Mouse (Mus musculus) lung, adult 18-20 months (tissue): ENCODE data around the gene Cntn2.

Source experiments
- DNase-seq, 2 experiments: peaks; one replicate each; pipeline ENCODE4 v3.0.0; 2022; ENCODE audit warnings: mixed read lengths in 2 of 2

The Cntn2 gene

GRCm38 (mm10) chr1:132542762-132543306 is at the start of gene Cntn2:
Gene Cntn2, minus strand, starts transcription at chr1:132543256.
- no peak for DNase-seq

GRCm38 (mm10) chr1:132592145-132592544 is 49.1 kb upstream of the Cntn2 start:
- DNase-seq, result no peak

- no peak for DNase-seq
Observed at GRCm38 (mm10) chr1:132591399-132591930, 48.4 kb upstream of the Cntn2 start.

GRCm38 (mm10) chr1:132586679-132587201 is 43.7 kb upstream of the Cntn2 start:
- DNase-seq, result peak; percentile 5 to 10

GRCm38 (mm10) chr1:132585376-132585775 is 42.3 kb upstream of the Cntn2 start:
- DNase-seq, result no peak

GRCm38 (mm10) chr1:132582998-132583604 is 40.0 kb upstream of the Cntn2 start:
- no peak for DNase-seq

GRCm38 (mm10) chr1:132581845-132582839 is 39.1 kb upstream of the Cntn2 start:
- no peak for DNase-seq

- no peak for DNase-seq
Observed at GRCm38 (mm10) chr1:132580063-132580462, 37.0 kb upstream of the Cntn2 start.

GRCm38 (mm10) chr1:132576845-132577244 is 33.8 kb upstream of the Cntn2 start:
- DNase-seq, result no peak

GRCm38 (mm10) chr1:132572851-132573250 is 29.8 kb upstream of the Cntn2 start:
- no peak for DNase-seq

GRCm38 (mm10) chr1:132571613-132572012 is 28.6 kb upstream of the Cntn2 start:
- DNase-seq, result no peak

- DNase-seq, result no peak
Observed at GRCm38 (mm10) chr1:132570906-132571305, 27.9 kb upstream of the Cntn2 start.

GRCm38 (mm10) chr1:132570068-132570780 is 27.2 kb upstream of the Cntn2 start:
- no peak for DNase-seq

- DNase-seq, result no peak
Observed at GRCm38 (mm10) chr1:132569516-132569915, 26.5 kb upstream of the Cntn2 start.

- no peak for DNase-seq
Observed at GRCm38 (mm10) chr1:132567336-132568125, 24.5 kb upstream of the Cntn2 start.

- no peak for DNase-seq
Observed at GRCm38 (mm10) chr1:132565766-132566165, 22.7 kb upstream of the Cntn2 start.

- DNase-seq, result no peak
Observed at GRCm38 (mm10) chr1:132564946-132565345, 21.9 kb upstream of the Cntn2 start.

- DNase-seq, result no peak
Observed at GRCm38 (mm10) chr1:132562337-132562795, 19.3 kb upstream of the Cntn2 start.

- DNase-seq, result peak; percentile 6 to 15
Observed at GRCm38 (mm10) chr1:132560907-132561700, 18.0 kb upstream of the Cntn2 start.

GRCm38 (mm10) chr1:132559045-132559444 is 16.0 kb upstream of the Cntn2 start:
- DNase-seq, result no peak
